Mouse (Mus musculus): ENCODE measurements at regions not wholly inside any gene's neighbourhood (a gene's known extent, or its start where the extent isn't known, plus 50 kb on each side); places are given as distances from the start of the nearest gene placed in this dataset.

GRCm38 (mm10) chr15:5414401-5414800, 170.4 kb upstream of the Ptger4 start:
- DNase-seq (ENCODE audit: low spot score in 2 of 2), result no peak

GRCm38 (mm10) chr15:5416031-5416430, 172.0 kb upstream of the Ptger4 start:
- no peak for DNase-seq (ENCODE audit: low spot score in 2 of 2)

GRCm38 (mm10) chr15:5426641-5427040, 182.7 kb upstream of the Ptger4 start:
- DNase-seq (ENCODE audit: low spot score in 2 of 2), result no peak

- DNase-seq (ENCODE audit: low spot score in 2 of 2), result no peak
These were observed 183.5 kb upstream of the Ptger4 start for GRCm38 (mm10) chr15:5427319-5428048.

- DNase-seq (ENCODE audit: low spot score in 2 of 2), result no peak
These were observed 188.0 kb upstream of the Ptger4 start for GRCm38 (mm10) chr15:5432018-5432417.

- DNase-seq (ENCODE audit: low spot score in 2 of 2), result no peak
These were observed 193.0 kb upstream of the Ptger4 start for GRCm38 (mm10) chr15:5437020-5437419.

- DNase-seq (ENCODE audit: low spot score in 2 of 2), result no peak
These were observed 202.2 kb upstream of the Ptger4 start for GRCm38 (mm10) chr15:5446040-5446755.

GRCm38 (mm10) chr15:5446756-5447314, 202.8 kb upstream of the Ptger4 start:
- no peak for DNase-seq (ENCODE audit: low spot score in 2 of 2)

- no peak for DNase-seq (ENCODE audit: low spot score in 2 of 2)
These were observed 203.9 kb upstream of the Ptger4 start for GRCm38 (mm10) chr15:5447707-5448496.

- no peak for DNase-seq (ENCODE audit: low spot score in 2 of 2)
These were observed 215.1 kb upstream of the Ptger4 start for GRCm38 (mm10) chr15:5459083-5459482.

GRCm38 (mm10) chr15:5459580-5459979, 215.6 kb upstream of the Ptger4 start:
- no peak for DNase-seq (ENCODE audit: low spot score in 2 of 2)

- DNase-seq (ENCODE audit: low spot score in 2 of 2), result no peak
These were observed 218.7 kb upstream of the Ptger4 start for GRCm38 (mm10) chr15:5462651-5463050.

GRCm38 (mm10) chr15:5464732-5465131, 220.7 kb upstream of the Ptger4 start:
- DNase-seq (ENCODE audit: low spot score in 2 of 2), result no peak

- no peak for DNase-seq (ENCODE audit: low spot score in 2 of 2)
These were observed 224.6 kb upstream of the Ptger4 start for GRCm38 (mm10) chr15:5468535-5469073.

- no peak for DNase-seq (ENCODE audit: low spot score in 2 of 2)
These were observed 231.5 kb upstream of the Ptger4 start for GRCm38 (mm10) chr15:5475389-5475995.

GRCm38 (mm10) chr15:5493286-5493685, 249.3 kb upstream of the Ptger4 start:
- DNase-seq (ENCODE audit: low spot score in 2 of 2), result no peak

- no peak for DNase-seq (ENCODE audit: low spot score in 2 of 2)
These were observed 251.3 kb upstream of the Ptger4 start for GRCm38 (mm10) chr15:5495187-5495849.

- DNase-seq (ENCODE audit: low spot score in 2 of 2), result no peak
These were observed 252.0 kb upstream of the Ptger4 start for GRCm38 (mm10) chr15:5495954-5496353.

GRCm38 (mm10) chr15:5504502-5504901, 260.5 kb upstream of the Ptger4 start:
- DNase-seq (ENCODE audit: low spot score in 2 of 2), result no peak

GRCm38 (mm10) chr15:5506848-5507544, 263.0 kb upstream of the Ptger4 start:
- DNase-seq (ENCODE audit: low spot score in 2 of 2), result no peak
